Mouse (Mus musculus): ENCODE data around the gene Mtch1. TPM values are rescaled to one million over a fixed set of nuclear protein-coding genes. Genes with fewer than 3 reads are reported as not detected.

The Mtch1 gene
- total and polyA plus RNA-seq, 2 experiments from 2014 or later: 500 to 622 TPM

- Histone ChIP-seq H3K4me3 (ENCODE audit: low read length) (peak overlapping the region; percentile 19), H3K36me3 (ENCODE audit: insufficient read depth, low read length) (peaks cover 6% of the 10 kb centered on the region; the same call in 1 of the 2 replicates), H3K9ac (replicated peaks; ENCODE audit: low read length) (peak overlapping the region; percentile 28; the same call in 1 of the 2 replicates), H3K27ac (peak overlapping the region; percentile 60), H3K27me3 (ENCODE audit: insufficient read depth, low read length) (no peaks in the 10 kb centered on the region; the same call in 1 of the 2 replicates), H3K4me2 (ENCODE audit: low read depth, low read length) (peak overlapping the region; percentile 53), H3K4me1 (ENCODE audit: insufficient read depth, low read length) (peaks cover 19% of the 10 kb centered on the region), H3K9me3 (ENCODE audit: low read length) (no peaks in the 10 kb centered on the region)
- TF ChIP-seq CTCF (IDR thresholded peaks at IDR 0.05; ENCODE audit: low read depth): no peak
- WGBS: 11% methylated on average over 52 of the region's 52 CpGs
- peak; percentile 73 for DNase-seq (ENCODE audit: low spot score)
- peak; percentile 41; the same call in 1 of the 2 replicates for ATAC-seq
Observed at GRCm38 (mm10) chr17:29326531-29327529, 20.9 kb downstream of the Mtch1 start.

DNA sequence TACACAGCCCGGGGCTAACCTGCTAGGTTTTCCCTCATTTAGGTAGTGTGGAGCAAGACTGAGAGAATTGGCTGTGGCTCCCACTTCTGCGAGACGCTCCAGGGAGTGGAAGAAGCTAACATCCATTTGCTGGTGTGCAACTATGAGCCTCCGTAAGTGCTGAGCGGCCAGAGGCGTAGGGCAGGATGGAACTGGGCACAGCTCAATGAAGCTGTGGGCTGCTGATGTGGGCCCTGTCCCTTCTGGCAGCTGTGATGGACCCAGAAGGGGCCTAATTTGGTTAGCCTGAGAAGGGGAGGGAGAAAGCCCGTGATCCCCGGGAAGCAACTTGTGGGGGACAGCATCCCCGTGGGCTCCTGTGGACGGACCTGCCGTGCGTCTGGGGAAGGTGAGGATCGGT, 21.9 kb downstream of the Mtch1 start:
- H3K27ac ChIP-seq: peak overlapping the region; percentile 60; the same call in 1 of the 2 replicates
- no peaks in the 10 kb centered on the region; the same call in 1 of the 2 replicates for H3K27me3 ChIP-seq (ENCODE audit: insufficient read depth, low read length)
- no peaks in the 10 kb centered on the region; the same call in 1 of the 2 replicates for H3K36me3 ChIP-seq (ENCODE audit: insufficient read depth, low read length)
- WGBS: 42% methylated on average over 13 of the region's 13 CpGs
- H3K9me3 ChIP-seq (ENCODE audit: low read length): no peaks in the 10 kb centered on the region
- ATAC-seq (no peak), DNase-seq (ENCODE audit: low spot score) (no peak)
- no peak for TF ChIP-seq CTCF (IDR thresholded peaks at IDR 0.05; ENCODE audit: low read depth)
- H3K4me3 ChIP-seq (ENCODE audit: low read length): no peak overlapping the region
- no peak overlapping the region for H3K9ac ChIP-seq (replicated peaks; ENCODE audit: low read length)
- no peak overlapping the region for H3K4me2 ChIP-seq (ENCODE audit: low read depth, low read length)
- H3K4me1 ChIP-seq (ENCODE audit: insufficient read depth, low read length): peaks cover 16% of the 10 kb centered on the region

DNA sequence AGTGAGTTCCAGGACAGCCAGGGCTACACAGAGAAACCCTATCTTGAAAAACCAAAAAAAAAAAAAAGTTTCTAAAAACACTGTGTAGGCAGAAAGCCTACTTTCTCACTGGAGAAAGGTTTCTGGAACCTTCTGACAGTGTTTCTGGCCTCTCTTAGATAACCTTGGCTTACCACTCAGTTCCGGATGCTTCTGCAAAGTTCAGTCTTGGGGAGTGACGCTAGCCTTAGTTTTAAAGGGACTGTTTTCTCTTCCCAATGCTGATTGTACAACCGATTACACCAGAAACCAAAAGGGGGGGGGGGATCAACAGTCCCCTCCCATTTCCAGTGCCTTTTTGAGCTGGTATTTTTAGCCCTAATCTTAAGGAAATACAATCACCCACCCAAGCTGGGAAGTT, 24.1 kb downstream of the Mtch1 start:
- Histone ChIP-seq H3K4me1 (ENCODE audit: insufficient read depth, low read length) (peaks cover 16% of the 10 kb centered on the region), H3K4me2 (ENCODE audit: low read depth, low read length) (no peak overlapping the region), H3K9ac (replicated peaks; ENCODE audit: low read length) (no peak overlapping the region), H3K36me3 (ENCODE audit: insufficient read depth, low read length) (no peaks in the 10 kb centered on the region), H3K9me3 (ENCODE audit: low read length) (no peaks in the 10 kb centered on the region), H3K4me3 (ENCODE audit: low read length) (no peak overlapping the region), H3K27me3 (ENCODE audit: insufficient read depth, low read length) (no peaks in the 10 kb centered on the region; the same call in 1 of the 2 replicates), H3K27ac (no peak overlapping the region)
- TF ChIP-seq CTCF (IDR thresholded peaks at IDR 0.05; ENCODE audit: low read depth): no peak
- WGBS: 93% methylated on average over 3 of the region's 3 CpGs
- no peak for ATAC-seq
- no peak for DNase-seq (ENCODE audit: low spot score)

GRCm38 (mm10) chr17:29322603-29322962, 25.2 kb downstream of the Mtch1 start:
- Histone ChIP-seq H3K36me3 (ENCODE audit: insufficient read depth, low read length) (no peaks in the 10 kb centered on the region), H3K27ac (no peak overlapping the region), H3K27me3 (ENCODE audit: insufficient read depth, low read length) (no peaks in the 10 kb centered on the region; the same call in 1 of the 2 replicates), H3K4me3 (ENCODE audit: low read length) (no peak overlapping the region), H3K9me3 (ENCODE audit: low read length) (no peaks in the 10 kb centered on the region), H3K4me1 (ENCODE audit: insufficient read depth, low read length) (peaks cover 16% of the 10 kb centered on the region), H3K9ac (replicated peaks; ENCODE audit: low read length) (no peak overlapping the region), H3K4me2 (ENCODE audit: low read depth, low read length) (no peak overlapping the region)
- 37% methylated on average over 18 of the region's 18 CpGs for WGBS
- DNase-seq (ENCODE audit: low spot score) (no peak), ATAC-seq (no peak)
- TF ChIP-seq CTCF (IDR thresholded peaks at IDR 0.05; ENCODE audit: low read depth): no peak

DNA sequence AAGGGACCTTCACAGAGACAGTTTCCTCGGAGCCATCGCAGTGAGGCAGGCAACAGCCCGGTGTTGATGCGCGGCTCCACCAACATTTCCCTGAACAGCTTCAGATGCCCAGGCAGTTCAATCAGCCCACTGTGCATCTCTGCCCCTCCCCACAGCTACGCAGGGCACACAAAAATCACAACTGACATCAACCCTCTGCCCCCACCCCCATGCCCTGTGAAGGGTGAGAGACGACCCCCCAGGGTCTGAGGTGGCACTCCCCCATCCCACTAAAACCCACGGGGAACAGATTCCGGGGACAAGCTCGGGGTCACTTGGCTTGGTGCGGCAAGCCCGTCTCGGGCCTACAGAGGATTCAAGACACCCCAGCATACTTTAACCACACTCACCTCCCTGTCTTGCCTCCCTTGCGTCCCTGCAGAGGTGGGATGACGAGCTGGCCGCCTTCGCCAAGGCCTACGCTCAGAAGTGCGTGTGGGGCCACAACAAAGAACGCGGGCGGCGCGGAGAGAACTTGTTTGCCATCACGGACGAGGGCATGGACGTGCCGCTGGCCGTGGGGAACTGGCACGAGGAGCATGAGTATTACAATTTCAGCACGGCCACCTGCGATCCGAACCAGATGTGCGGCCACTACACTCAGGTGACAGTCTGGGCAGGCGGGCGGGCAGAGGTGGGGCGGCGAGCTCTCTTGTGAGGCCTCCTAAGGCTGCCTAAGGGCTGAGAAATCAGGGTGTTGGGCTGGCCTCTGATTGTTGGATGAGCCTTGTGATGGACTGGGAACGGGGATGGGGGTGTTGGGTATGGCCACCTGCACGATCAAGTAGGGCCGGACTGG, 25.8 kb downstream of the Mtch1 start:
- Histone ChIP-seq H3K9me3 (ENCODE audit: low read length) (no peaks in the 10 kb centered on the region), H3K4me1 (ENCODE audit: insufficient read depth, low read length) (peaks cover 10% of the 10 kb centered on the region), H3K4me3 (ENCODE audit: low read length) (no peak overlapping the region), H3K9ac (replicated peaks; ENCODE audit: low read length) (no peak overlapping the region), H3K27ac (no peak overlapping the region), H3K36me3 (ENCODE audit: insufficient read depth, low read length) (no peaks in the 10 kb centered on the region), H3K27me3 (ENCODE audit: insufficient read depth, low read length) (no peaks in the 10 kb centered on the region; the same call in 1 of the 2 replicates), H3K4me2 (ENCODE audit: low read depth, low read length) (no peak overlapping the region)
- WGBS: 31% methylated on average over 41 of the region's 41 CpGs
- TF ChIP-seq CTCF (IDR thresholded peaks at IDR 0.05; ENCODE audit: low read depth): no peak
- DNase-seq (ENCODE audit: low spot score) (no peak), ATAC-seq (no peak)

DNA sequence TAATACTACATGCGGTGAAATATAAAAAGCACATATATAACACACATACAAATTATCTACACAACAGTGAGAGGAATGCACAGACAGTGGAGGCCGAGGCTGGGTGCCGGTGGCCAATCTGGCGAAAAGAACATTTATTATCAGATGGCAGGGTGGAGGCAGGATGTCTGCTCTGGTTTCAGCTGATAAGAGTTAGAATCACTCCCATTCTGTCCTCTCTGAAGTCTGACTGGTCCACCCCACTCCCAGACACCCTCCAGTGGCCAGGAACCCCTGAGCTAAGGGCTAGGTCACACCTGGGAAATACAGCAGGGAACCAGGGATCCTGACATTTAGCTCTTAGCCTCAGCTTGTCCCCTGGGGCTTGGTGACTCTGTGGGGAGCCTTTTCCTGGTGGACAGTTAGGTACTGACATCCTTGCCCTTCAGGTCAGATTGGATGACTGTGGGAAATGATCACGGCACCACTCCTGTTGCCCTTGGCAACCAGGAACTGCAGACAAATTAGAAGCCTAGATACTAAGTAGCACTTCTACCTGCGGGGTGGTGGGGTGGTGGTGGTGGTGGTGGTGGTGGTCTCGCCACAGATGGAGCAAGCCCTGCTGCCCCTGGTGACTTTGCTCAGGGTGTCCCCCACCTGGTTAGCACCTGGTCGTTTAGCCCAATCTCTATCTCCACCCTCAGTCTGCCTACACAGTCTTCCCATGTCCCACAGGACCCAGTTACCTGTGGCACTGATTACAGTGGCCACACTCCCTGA, 27.7 kb downstream of the Mtch1 start:
- Histone ChIP-seq H3K4me2 (ENCODE audit: low read depth, low read length) (no peak overlapping the region), H3K4me1 (ENCODE audit: insufficient read depth, low read length) (no peaks in the 10 kb centered on the region), H3K9me3 (ENCODE audit: low read length) (no peaks in the 10 kb centered on the region), H3K4me3 (ENCODE audit: low read length) (no peak overlapping the region), H3K27me3 (ENCODE audit: insufficient read depth, low read length) (no peaks in the 10 kb centered on the region; the same call in 1 of the 2 replicates), H3K27ac (no peak overlapping the region), H3K36me3 (ENCODE audit: insufficient read depth, low read length) (no peaks in the 10 kb centered on the region), H3K9ac (replicated peaks; ENCODE audit: low read length) (0 out of 2 replicates have a peak overlapping the region, but pooled peaks have one; percentile 2)
- ATAC-seq: 0 out of 2 replicates have a peak, but pooled peaks have one; percentile 18
- TF ChIP-seq CTCF (IDR thresholded peaks at IDR 0.05; ENCODE audit: low read depth): no peak
- DNase-seq (ENCODE audit: low spot score): no peak
- WGBS: 67% methylated on average over 8 of the region's 8 CpGs

All from hindbrain, postnatal 0 days (tissue).